Mouse (Mus musculus) kidney, adult 2 months (tissue): ENCODE measurements at regions not wholly inside any gene's neighbourhood (a gene's known extent, or its start where the extent isn't known, plus 50 kb on each side); places are given as distances from the start of the nearest gene placed in this dataset.
A peak's percentile ranks its signal among the peaks of the same experiment; 100 is the strongest.
"Not testable (repeated sequence)": the region's sequence is repeated elsewhere in the genome, so short reads cannot be mapped to it uniquely, and the experiment has no call there.

Experiments used
- DNase-seq: peaks from one replicate; pipeline ENCODE4 v3.0.0; 2021
- H3K27ac ChIP-seq: fragments of 200-500 bp; 2 replicates; pipeline ENCODE4 v1.5.1; 2012; ENCODE audit warnings: low read depth, low read length, control low read depth, inconsistent platforms; ENCODE audit not compliant: insufficient read depth
- H3K27me3 ChIP-seq: fragments of 200-500 bp; replicated peaks from 2 replicates; pipeline ENCODE4 v1.6.1; 2012; ENCODE audit warnings: mild to moderate bottlenecking, moderate library complexity, low read length, inconsistent platforms; ENCODE audit not compliant: control insufficient read depth, insufficient read depth
- H3K36me3 ChIP-seq: fragments of 200-500 bp; 2 replicates; pipeline ENCODE4 v1.6.1; 2012; ENCODE audit warnings: mild to moderate bottlenecking, moderate library complexity, low read length, inconsistent platforms; ENCODE audit not compliant: control insufficient read depth, insufficient read depth
- H3K4me1 ChIP-seq: fragments of 200-500 bp; 2 replicates; pipeline ENCODE4 v1.6.1; 2011; ENCODE audit warnings: low read length; ENCODE audit not compliant: control insufficient read depth, insufficient read depth
- H3K4me3 ChIP-seq: fragments of 200-500 bp; 2 replicates; pipeline ENCODE4 v1.5.1; 2011; ENCODE audit warnings: mild to moderate bottlenecking, low read depth, low read length, control low read depth; ENCODE audit not compliant: insufficient read depth
- CTCF ChIP-seq: fragments of 200-500 bp; conservative IDR thresholded peaks from 2 replicates; pipeline ENCODE4 v1.5.1; 2011; ENCODE audit warnings: low read depth, mild to moderate bottlenecking, control low read depth, low read length, moderate library complexity, mixed read lengths; ENCODE audit not compliant: insufficient read depth, insufficient read length
- POLR2A ChIP-seq: fragments of 200-500 bp; IDR thresholded peaks from one replicate; pipeline ENCODE4 v1.6.1; 2011; ENCODE audit warnings: low read depth, low read length, control low read depth
- WGBS: fragments of 180-500 bp; shearing (Covaris S2); methylation state at CpG from one replicate; pipeline ENCODE4 v1.1.7; 2018; 5-methylcytosine and 5-hydroxymethylcytosine counted together

DNA sequence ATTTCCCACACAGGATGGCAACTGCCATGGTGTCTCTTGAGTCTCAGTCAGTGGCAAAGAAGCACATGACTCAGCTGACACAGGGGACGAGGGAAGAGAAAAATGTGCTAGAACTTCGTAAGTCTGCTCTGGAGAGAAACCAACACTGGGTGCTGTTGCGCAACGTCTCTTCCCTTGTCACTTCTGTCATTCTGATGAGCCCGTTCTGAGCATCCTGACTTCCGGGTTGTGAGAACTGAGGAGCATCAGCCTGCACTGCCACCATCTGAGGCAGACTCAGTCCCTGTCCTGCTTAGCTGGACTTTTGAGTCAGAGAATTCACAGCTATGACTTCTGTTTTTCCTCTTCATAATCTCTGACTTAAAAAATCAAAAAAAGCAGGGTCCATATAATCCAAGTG is 468.9 kb upstream of the Cdh5 start:
- no peak overlapping the region for H3K4me3 ChIP-seq
- TF ChIP-seq CTCF (no peak), POLR2A (no peak)
- H3K27me3 ChIP-seq: no peaks in the 10 kb centered on the region
- no peak overlapping the region for H3K27ac ChIP-seq
- no peak for DNase-seq
- 76% methylated on average over 6 of the region's 6 CpGs for WGBS
- H3K36me3 ChIP-seq: no peaks in the 10 kb centered on the region
- no peaks in the 10 kb centered on the region for H3K4me1 ChIP-seq

DNA sequence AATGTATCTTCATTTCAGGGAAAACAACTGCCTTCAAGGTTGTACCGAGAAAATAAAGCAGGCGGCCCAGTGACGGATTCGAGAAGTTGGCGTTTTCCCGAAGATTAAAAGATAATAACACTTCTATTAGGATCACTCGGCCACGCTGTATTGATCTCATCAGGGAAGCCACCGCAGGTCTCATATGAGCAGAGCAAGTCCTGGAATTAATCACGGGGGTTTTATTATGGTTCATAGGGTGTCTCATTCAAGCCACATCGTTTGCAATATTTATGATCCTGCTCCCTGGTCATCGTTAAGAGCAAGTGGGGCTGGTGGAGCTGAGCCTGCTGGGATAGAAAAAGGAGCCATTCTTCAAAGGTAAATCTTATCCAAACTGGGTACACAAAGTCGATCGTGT is 466.5 kb upstream of the Cdh5 start:
- no peak for TF ChIP-seq CTCF
- Histone ChIP-seq H3K27ac (no peak overlapping the region), H3K4me3 (no peak overlapping the region), H3K36me3 (no peaks in the 10 kb centered on the region), H3K27me3 (no peaks in the 10 kb centered on the region), H3K4me1 (no peaks in the 10 kb centered on the region)
- DNase-seq: no peak
- 71% methylated on average over 14 of the region's 14 CpGs for WGBS

DNA sequence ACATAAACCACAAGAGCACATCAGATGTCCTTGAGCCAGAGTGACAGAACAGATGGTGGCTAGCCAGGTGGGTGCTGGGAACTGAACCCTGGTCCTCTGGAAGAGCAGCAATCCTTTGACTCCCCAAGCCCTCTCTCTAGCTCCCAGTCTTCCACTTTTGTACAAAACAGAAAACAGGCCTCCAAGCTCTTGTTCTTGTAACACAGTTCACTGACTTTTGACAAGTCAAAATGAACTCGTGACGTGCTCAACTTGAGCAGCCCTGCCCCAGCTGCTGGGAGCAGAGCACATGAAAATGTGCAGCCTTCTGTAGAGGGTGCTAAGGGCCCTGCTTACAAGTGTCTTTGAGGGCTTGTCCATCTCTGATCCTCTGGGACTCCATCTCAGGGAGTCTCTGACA is 457.8 kb upstream of the Cdh5 start:
- Histone ChIP-seq H3K4me3 (no peak overlapping the region), H3K4me1 (no peaks in the 10 kb centered on the region), H3K27ac (no peak overlapping the region), H3K27me3 (no peaks in the 10 kb centered on the region), H3K36me3 (no peaks in the 10 kb centered on the region)
- WGBS: 82% methylated on average over 2 of the region's 2 CpGs
- no peak for TF ChIP-seq POLR2A
- no peak for TF ChIP-seq CTCF
- no peak for DNase-seq

DNA sequence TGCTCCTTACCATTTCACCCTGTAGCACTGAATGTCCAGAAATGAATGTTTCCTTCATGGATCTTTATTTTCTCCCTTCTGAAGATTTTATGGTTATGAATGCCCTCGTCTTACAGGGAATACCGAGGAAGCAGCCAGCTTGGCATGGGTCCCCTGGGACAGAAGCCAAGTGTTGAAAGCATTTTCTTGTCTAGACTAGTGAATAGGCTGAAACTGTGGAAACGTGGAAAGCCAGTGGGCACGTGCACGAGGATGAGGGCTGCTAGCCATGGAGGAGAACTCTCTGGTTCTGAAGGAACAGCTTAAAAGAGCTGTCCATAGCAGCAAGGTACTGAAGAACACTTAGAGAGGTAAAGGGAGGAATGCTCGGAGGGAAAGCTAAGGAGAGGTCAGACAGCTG is 457.3 kb upstream of the Cdh5 start:
- WGBS: 57% methylated on average over 6 of the region's 6 CpGs
- no peaks in the 10 kb centered on the region for H3K36me3 ChIP-seq
- H3K4me1 ChIP-seq: no peaks in the 10 kb centered on the region
- H3K27me3 ChIP-seq: no peaks in the 10 kb centered on the region
- DNase-seq: peak; percentile 10
- no peak overlapping the region for H3K27ac ChIP-seq
- no peak overlapping the region for H3K4me3 ChIP-seq
- TF ChIP-seq CTCF (no peak), POLR2A (no peak)

DNA sequence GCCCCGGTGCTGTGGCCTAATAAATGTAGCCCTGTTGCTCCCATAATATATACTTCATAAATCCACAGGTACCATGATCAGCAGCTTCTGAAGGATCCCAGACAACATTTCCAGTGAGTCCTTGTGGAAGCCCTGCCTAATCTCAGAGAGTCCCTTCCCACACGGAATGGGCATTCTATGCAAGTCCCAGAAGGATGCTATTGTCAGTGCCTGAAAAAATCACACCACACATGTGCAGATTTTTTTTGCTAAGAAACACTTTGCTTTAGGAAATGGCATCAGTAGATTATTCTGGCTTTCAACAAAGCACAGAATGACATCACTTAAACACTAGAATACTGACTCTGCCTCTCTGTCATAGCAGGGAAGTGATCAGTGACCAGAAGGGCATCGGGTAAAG is 456.6 kb upstream of the Cdh5 start:
- no peak for DNase-seq
- Histone ChIP-seq H3K4me3 (no peak overlapping the region), H3K4me1 (no peaks in the 10 kb centered on the region), H3K36me3 (no peaks in the 10 kb centered on the region), H3K27ac (no peak overlapping the region), H3K27me3 (no peaks in the 10 kb centered on the region)
- TF ChIP-seq CTCF (no peak), POLR2A (no peak)
- 90% methylated on average over 3 of the region's 3 CpGs for WGBS

DNA sequence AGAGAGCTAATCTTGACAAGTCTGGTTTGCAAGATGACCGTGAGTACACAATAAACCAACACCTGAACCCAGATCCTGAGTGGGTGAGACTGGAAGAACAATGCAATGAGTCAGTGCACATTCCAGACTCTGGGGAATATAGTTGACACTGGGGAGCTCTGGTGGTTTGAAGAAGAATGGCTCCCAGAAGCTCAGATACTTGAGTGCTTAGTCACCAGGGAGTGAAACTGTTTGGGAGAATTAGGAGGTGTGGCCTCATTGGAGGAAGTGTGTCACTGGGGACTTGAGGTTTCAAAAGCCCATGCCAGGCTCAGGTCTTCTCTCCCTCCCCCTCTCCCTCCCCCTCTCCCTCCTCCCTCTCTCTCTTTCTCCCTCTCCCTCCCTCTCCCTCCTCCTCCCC is 436.6 kb upstream of the Cdh5 start:
- Histone ChIP-seq H3K4me1 (no peaks in the 10 kb centered on the region), H3K36me3 (no peaks in the 10 kb centered on the region), H3K4me3 (no peak overlapping the region), H3K27me3 (no peaks in the 10 kb centered on the region), H3K27ac (no peak overlapping the region)
- 75% methylated on average over 1 of the region's 1 CpGs for WGBS
- no peak for TF ChIP-seq POLR2A
- no peak for DNase-seq

DNA sequence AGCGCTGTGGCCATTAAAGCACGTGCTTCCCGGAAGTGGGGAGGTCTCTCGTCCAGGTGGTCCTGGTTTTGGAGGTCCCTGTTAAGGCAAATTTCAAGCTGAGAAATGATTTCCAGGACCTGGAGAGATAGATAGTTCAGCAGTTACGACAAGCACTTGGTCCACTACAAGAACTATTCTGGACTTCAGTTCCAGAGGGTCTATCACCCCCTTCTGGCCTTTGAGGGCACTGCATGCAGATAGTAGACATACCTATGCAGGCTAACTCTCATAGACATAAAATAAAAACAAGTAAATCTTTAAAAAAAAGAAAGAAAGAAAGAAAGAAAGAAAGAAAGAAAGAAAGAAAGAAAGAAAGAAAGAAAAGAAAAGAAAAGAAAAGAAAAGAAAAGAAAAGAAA is 415.2 kb upstream of the Cdh5 start:
- not testable (repeated sequence) for H3K27me3 ChIP-seq, H3K27ac ChIP-seq, H3K4me1 ChIP-seq, H3K4me3 ChIP-seq, DNase-seq, H3K36me3 ChIP-seq
- WGBS: 90% methylated on average over 5 of the region's 5 CpGs

DNA sequence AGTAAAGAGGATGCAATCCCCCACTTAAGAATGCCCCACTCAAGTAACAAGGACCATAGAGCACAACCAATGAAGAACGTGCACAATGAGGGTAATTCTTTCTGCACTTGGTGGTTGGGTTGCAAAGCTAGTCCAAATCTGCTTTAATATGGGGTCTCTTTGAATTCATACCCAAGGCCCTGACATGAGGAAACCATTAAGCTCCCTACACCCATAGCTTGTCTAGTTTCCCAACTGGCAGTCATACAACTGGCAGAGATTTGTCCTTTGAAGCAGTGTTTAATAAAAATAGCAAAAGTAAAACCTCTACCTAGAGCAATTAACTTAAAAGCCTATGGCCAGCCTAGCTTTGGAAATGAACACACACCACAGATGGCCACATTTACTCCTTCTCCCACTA is 411.0 kb upstream of the Cdh5 start:
- WGBS: 93% methylated on average over 1 of the region's 1 CpGs
- TF ChIP-seq CTCF (no peak), POLR2A (no peak)
- Histone ChIP-seq H3K27ac (no peak overlapping the region), H3K4me1 (no peaks in the 10 kb centered on the region), H3K4me3 (no peak overlapping the region), H3K27me3 (no peaks in the 10 kb centered on the region), H3K36me3 (no peaks in the 10 kb centered on the region)
- DNase-seq: no peak
